Mouse (Mus musculus) bone marrow macrophage, adult 2 months (primary cell): Measurements from ENCODE around the gene Nt5c1a.

Experiments used
- CTCF ChIP-seq: IDR thresholded peaks from 2 replicates; pipeline ENCODE4 v1.5.1; 2012; ENCODE audit warnings: low read depth, mild to moderate bottlenecking, low read length, moderate library complexity
- POLR2A ChIP-seq: IDR thresholded peaks from 2 replicates; pipeline ENCODE4 v1.6.1; 2012; ENCODE audit warnings: mild to moderate bottlenecking, low read depth, low read length, borderline replicate concordance

DNA sequence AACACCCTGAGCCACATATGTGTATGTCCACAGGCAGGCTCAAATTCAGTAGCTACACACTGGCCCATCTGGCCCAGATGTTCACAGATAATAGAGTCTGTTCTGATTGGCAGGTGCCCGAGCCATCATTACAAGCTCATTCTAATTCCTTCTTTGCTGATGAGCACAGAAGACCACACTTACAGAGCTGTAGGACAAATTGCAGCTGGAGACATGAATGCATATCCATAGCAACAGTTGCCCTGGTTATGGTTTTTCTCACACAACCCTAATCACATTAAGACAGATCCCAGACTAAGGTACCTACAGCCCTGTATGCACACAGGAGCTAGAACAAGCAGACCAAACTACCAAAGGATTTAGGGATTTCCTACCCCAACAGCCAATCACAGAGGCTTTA is 14.1 kb downstream of the Nt5c1a start:
- no peak for TF ChIP-seq CTCF
- no peak for TF ChIP-seq POLR2A
